ENCODE assay signal across 22 mouse cellular contexts in genomic region chr1:94671641-94672040, GRCm38 (mm10).
DNase-seq lines count a peak whose midpoint lies in the region; ATAC-seq and TF ChIP-seq lines count a peak whose summit lies in the region.
"Had no signal": no experiment of that assay in that cellular context is flagged by ENCODE, and none has a peak within 500 bp of the region (broad histone marks: within the 10 kb centered on the region; RNA-seq: fewer than 3 reads in every experiment).

No protein-coding gene starts in this region.

- no peaks in the 10 kb centered on the region for H3K9me3 ChIP-seq in forebrain, embryonic 13.5 days (replicated peaks)
- no peaks in the 10 kb centered on the region for H3K9me3 ChIP-seq in forebrain, embryonic 10.5 days
- no peaks in the 10 kb centered on the region for H3K9me3 ChIP-seq in forebrain, postnatal 0 days (ENCODE audit: low read length)
- H3K9me3 ChIP-seq: embryonic facial prominence, embryonic 12.5 days; heart, embryonic 15.5 days; hindbrain, embryonic 13.5 days had no signal

- H3K4me1 ChIP-seq in forebrain, embryonic 13.5 days, result no peaks in the 10 kb centered on the region
- H3K4me1 ChIP-seq in forebrain, embryonic 10.5 days, result no peaks in the 10 kb centered on the region
- H3K4me1 ChIP-seq in forebrain, postnatal 0 days (ENCODE audit: insufficient read depth), result no peaks in the 10 kb centered on the region
- H3K4me1 ChIP-seq: embryonic facial prominence, embryonic 12.5 days; heart, embryonic 15.5 days; hindbrain, embryonic 13.5 days had no signal

- no peak overlapping the region for H3K9ac ChIP-seq in forebrain, embryonic 13.5 days
- no peak overlapping the region for H3K9ac ChIP-seq in forebrain, postnatal 0 days
- H3K9ac ChIP-seq: embryonic facial prominence, embryonic 12.5 days; heart, embryonic 15.5 days; hindbrain, embryonic 13.5 days had no signal

- no peak overlapping the region for H3K4me2 ChIP-seq in forebrain, embryonic 13.5 days
- no peak overlapping the region for H3K4me2 ChIP-seq in forebrain, postnatal 0 days (ENCODE audit: low read depth)
- H3K4me2 ChIP-seq: embryonic facial prominence, embryonic 12.5 days; heart, embryonic 11.5 days; heart, embryonic 15.5 days; hindbrain, embryonic 13.5 days had no signal

- H3K36me3 ChIP-seq in forebrain, embryonic 13.5 days (ENCODE audit: poor library complexity, severe bottlenecking), result no peaks in the 10 kb centered on the region
- no peaks in the 10 kb centered on the region for H3K36me3 ChIP-seq in forebrain, embryonic 10.5 days (replicated peaks)
- no peaks in the 10 kb centered on the region for H3K36me3 ChIP-seq in forebrain, postnatal 0 days (ENCODE audit: insufficient read depth)
- H3K36me3 ChIP-seq: embryonic facial prominence, embryonic 12.5 days; G1E; heart, embryonic 15.5 days; hindbrain, embryonic 13.5 days had no signal

- H3K4me3 ChIP-seq in forebrain, embryonic 13.5 days, result no peak overlapping the region
- no peak overlapping the region for H3K4me3 ChIP-seq in forebrain, embryonic 10.5 days
- H3K4me3 ChIP-seq in layer of hippocampus, adult 2 months, result no peak overlapping the region
- no peak overlapping the region for H3K4me3 ChIP-seq in forebrain, postnatal 0 days (ENCODE audit: low read depth, low read length)
- H3K4me3 ChIP-seq: embryonic facial prominence, embryonic 12.5 days; heart, adult 2 months; heart, embryonic 15.5 days; hindbrain, embryonic 13.5 days had no signal

- no peak for DNase-seq in forebrain, embryonic 10.5 days (ENCODE audit: extremely low spot score, low spot score)
- DNase-seq in layer of hippocampus, adult 2 months (ENCODE audit: low spot score in 2 of 2), result peak; percentile 9 to 37
- DNase-seq in layer of hippocampus, postnatal 10 days (ENCODE audit: low spot score in 2 of 2), result no peak
- DNase-seq in brain, adult 2 months (ENCODE audit: low read depth, low spot score), result peak; percentile 48
- peak; percentile 17 for DNase-seq in forebrain, postnatal 0 days
- no peak for DNase-seq in adrenal gland, adult 2 months
- DNase-seq: adrenal gland, postnatal 10 days; B cell, adult 2 months; cerebellum, adult 11-12 months; cerebellum, adult 9-10 months; cerebellum, postnatal 25 days; gastrocnemius, postnatal 14 days; heart, adult 2 months; heart, postnatal 14 days had no signal

- 54% methylated on average over 4 of the region's 4 CpGs for WGBS in forebrain, embryonic 13.5 days
- 84% methylated on average over 4 of the region's 4 CpGs for WGBS in forebrain, embryonic 10.5 days
- 33% methylated on average over 4 of the region's 4 CpGs for WGBS in forebrain, postnatal 0 days

- no peaks in the 10 kb centered on the region for H3K27me3 ChIP-seq in forebrain, embryonic 13.5 days
- no peaks in the 10 kb centered on the region for H3K27me3 ChIP-seq in forebrain, embryonic 10.5 days (ENCODE audit: poor library complexity, severe bottlenecking)
- no peaks in the 10 kb centered on the region for H3K27me3 ChIP-seq in forebrain, postnatal 0 days (ENCODE audit: insufficient read depth, low read length)
- H3K27me3 ChIP-seq: embryonic facial prominence, embryonic 12.5 days; heart, embryonic 15.5 days; hindbrain, embryonic 13.5 days had no signal

- no peak for TF ChIP-seq CTCF in layer of hippocampus, adult 2 months (conservative IDR thresholded peaks at IDR 0.05)
- TF ChIP-seq CTCF in forebrain, postnatal 0 days (IDR thresholded peaks at IDR 0.05; ENCODE audit: low read depth), result no peak

- peak; percentile 83 for ATAC-seq in forebrain, embryonic 13.5 days
- peak; percentile 81 for ATAC-seq in forebrain, postnatal 0 days
- ATAC-seq: CD4-positive, CD25-positive, alpha-beta regulatory T cell, adult 4 months; hindbrain, postnatal 0 days had no signal

- H3K27ac ChIP-seq in forebrain, embryonic 13.5 days, result no peak overlapping the region
- H3K27ac ChIP-seq in forebrain, embryonic 10.5 days, result no peak overlapping the region
- H3K27ac ChIP-seq in layer of hippocampus, adult 2 months, result no peak overlapping the region
- H3K27ac ChIP-seq in forebrain, postnatal 0 days (ENCODE audit: low read depth, low read length), result no peak overlapping the region
- H3K27ac ChIP-seq: embryonic facial prominence, embryonic 12.5 days; heart, adult 2 months; heart, embryonic 15.5 days; hindbrain, embryonic 13.5 days; hindbrain, postnatal 0 days had no signal

Comparison
In these comparisons a context has a peak if more than half of its experiments do, and no peak if none do; other contexts are left out.
1. DNase-seq: peak in layer of hippocampus, adult 2 months (2 of 2), brain, adult 2 months (single experiment) and forebrain, postnatal 0 days (single experiment); none in forebrain, embryonic 10.5 days (single experiment), layer of hippocampus, postnatal 10 days (0 of 2) and adrenal gland, adult 2 months (single experiment).